Mouse (Mus musculus) adrenal gland (tissue): ENCODE measurements at regions not wholly inside any gene's neighbourhood (a gene's known extent, or its start where the extent isn't known, plus 50 kb on each side); places are given as distances from the start of the nearest gene placed in this dataset.

Source experiments
- intact Hi-C: fragments of 180-260 bp; cut with DNase I; formaldehyde crosslinking; loops from one replicate; pipeline ENCODE4 v1.15.1; 2025

- intact Hi-C loops: no loop called here
These were observed 190.6 kb upstream of the Tapt1 start for GRCm38 (mm10) chr5:44416844-44417589.

- intact Hi-C loops: no loop called here
These were observed 188.0 kb upstream of the Tapt1 start for GRCm38 (mm10) chr5:44414441-44414840.

GRCm38 (mm10) chr5:44403300-44403699 is 176.9 kb upstream of the Tapt1 start:
- intact Hi-C loops: no loop called here

- intact Hi-C loops: no loop called here
These were observed 174.3 kb upstream of the Tapt1 start for GRCm38 (mm10) chr5:44400573-44401332.

GRCm38 (mm10) chr5:44387237-44387810 is 160.9 kb upstream of the Tapt1 start:
- intact Hi-C loops: no loop called here

- intact Hi-C loops: no loop called here
These were observed 159.8 kb upstream of the Tapt1 start for GRCm38 (mm10) chr5:44386176-44386575.

GRCm38 (mm10) chr5:44383049-44383448 is 156.6 kb upstream of the Tapt1 start:
- intact Hi-C loops: no loop called here

- intact Hi-C loops: no loop called here
These were observed 143.6 kb upstream of the Tapt1 start for GRCm38 (mm10) chr5:44370006-44370405.

- intact Hi-C loops: no loop called here
These were observed 125.9 kb upstream of the Tapt1 start for GRCm38 (mm10) chr5:44352324-44352723.

GRCm38 (mm10) chr5:44341457-44342014 is 115.1 kb upstream of the Tapt1 start:
- intact Hi-C loops: no loop called here

GRCm38 (mm10) chr5:44338662-44339061 is 112.2 kb upstream of the Tapt1 start:
- intact Hi-C loops: no loop called here

- intact Hi-C loops: no loop called here
These were observed 109.3 kb upstream of the Tapt1 start for GRCm38 (mm10) chr5:44335756-44336155.

GRCm38 (mm10) chr5:44319626-44320025 is 93.2 kb upstream of the Tapt1 start:
- intact Hi-C loops: no loop called here

GRCm38 (mm10) chr5:44306769-44307557 is 80.5 kb upstream of the Tapt1 start:
- intact Hi-C loops: loop anchor here (10.0 kb wide), 2 partner anchors 348 to 528 kb away; no protein-coding TSS in a partner anchor

- intact Hi-C loops: loop anchor here (5.0 to 10.0 kb wide), 5 partner anchors 351 to 1118 kb away; no protein-coding TSS in a partner anchor
These were observed 77.7 kb upstream of the Tapt1 start for GRCm38 (mm10) chr5:44303886-44304855.

- intact Hi-C loops: loop anchor here (5.0 kb wide), 2 partner anchors 1118 to 1138 kb away; no protein-coding TSS in a partner anchor
These were observed 58.0 kb upstream of the Tapt1 start for GRCm38 (mm10) chr5:44284384-44284783.
